Mouse (Mus musculus) limb, embryonic 13.5 days (tissue): Measurements from ENCODE around the gene Galr3. TPM values are rescaled to one million over a fixed set of nuclear protein-coding genes. Genes with fewer than 3 reads are reported as not detected.

Experiments used
- ATAC-seq: fragments of 200-750 bp; cut with Nextera tagmentation; 2 replicates; pipeline ENCODE4 v1.8.0; 2017; ENCODE audit warnings: low read depth, moderate number of reproducible peaks, moderate TSS enrichment; ENCODE audit not compliant: low FRiP score
- H3K27ac ChIP-seq: fragments of 300-500 bp; sonication (generic); 2 replicates; pipeline ENCODE4 v1.5.1; 2015; ENCODE audit warnings: inconsistent platforms, mild to moderate bottlenecking, moderate library complexity
- H3K27me3 ChIP-seq: fragments of 300-500 bp; sonication (generic); 2 replicates; pipeline ENCODE4 v1.6.1; 2015; ENCODE audit warnings: mild to moderate bottlenecking, inconsistent platforms
- H3K36me3 ChIP-seq: fragments of 300-500 bp; sonication (generic); 2 replicates; pipeline ENCODE4 v1.6.1; 2015; ENCODE audit warnings: inconsistent platforms, mild to moderate bottlenecking, moderate library complexity
- H3K4me1 ChIP-seq: fragments of 300-500 bp; sonication (generic); 2 replicates; pipeline ENCODE4 v1.6.1; 2015; ENCODE audit warnings: inconsistent platforms
- H3K4me2 ChIP-seq: fragments of 300-500 bp; sonication (generic); replicated peaks from 2 replicates; pipeline ENCODE4 v1.6.1; 2015; ENCODE audit warnings: inconsistent platforms, mild to moderate bottlenecking, moderate library complexity
- H3K4me3 ChIP-seq: fragments of 300-500 bp; sonication (generic); 2 replicates; pipeline ENCODE4 v1.5.1; 2015; ENCODE audit warnings: moderate library complexity, mild to moderate bottlenecking, inconsistent platforms
- H3K9ac ChIP-seq: fragments of 300-500 bp; sonication (generic); 2 replicates; pipeline ENCODE4 v1.6.1; 2015; ENCODE audit warnings: mild to moderate bottlenecking, inconsistent platforms
- H3K9me3 ChIP-seq: fragments of 300-500 bp; sonication (generic); 2 replicates; pipeline ENCODE4 v1.6.1; 2016; ENCODE audit warnings: inconsistent platforms
- WGBS: fragments of 180-500 bp; shearing (Covaris S2); methylation state at CpG from one replicate; pipeline ENCODE4 v1.1.7; 2015; 5-methylcytosine and 5-hydroxymethylcytosine counted together
- polyA plus RNA-seq: library from polyadenylated mRNA; unstranded; fragments of >200 nt; fragmentation: Nextera tagmentation; extraction: Ambion mirVana; gene quantifications from 2 replicates; pipeline ENCODE4 v1.2.1, GENCODE M21; 2015

Gene Galr3
- polyA plus RNA-seq, 1 experiment from 2014 or later: not detected

- H3K4me2 ChIP-seq: peak overlapping the region; percentile 99
- H3K27me3 ChIP-seq: peaks cover 38% of the 10 kb centered on the region
- no peaks in the 10 kb centered on the region for H3K36me3 ChIP-seq
- no peak overlapping the region for H3K27ac ChIP-seq
- ATAC-seq: peak; percentile 12; the same call in 1 of the 2 replicates
- peak overlapping the region; percentile 68 for H3K9ac ChIP-seq
- under 1% methylated on average over 105 of the region's 105 CpGs for WGBS
- peaks cover 46% of the 10 kb centered on the region for H3K4me1 ChIP-seq
- H3K9me3 ChIP-seq: no peaks in the 10 kb centered on the region
- peak overlapping the region; percentile 61 for H3K4me3 ChIP-seq
Measured at GRCm38 (mm10) chr15:79042721-79043491, 1.2 kb downstream of the Galr3 start.

GRCm38 (mm10) chr15:79044837-79045236 lies 3.2 kb downstream of the Galr3 start:
- Histone ChIP-seq H3K36me3 (no peaks in the 10 kb centered on the region), H3K27me3 (peaks cover 38% of the 10 kb centered on the region), H3K9me3 (no peaks in the 10 kb centered on the region), H3K4me3 (no peak overlapping the region), H3K4me1 (peaks cover 34% of the 10 kb centered on the region), H3K9ac (no peak overlapping the region), H3K27ac (no peak overlapping the region), H3K4me2 (no peak overlapping the region)
- 10% methylated on average over 4 of the region's 4 CpGs for WGBS
- no peak for ATAC-seq

- no peak overlapping the region for H3K4me3 ChIP-seq
- 39% methylated on average over 4 of the region's 4 CpGs for WGBS
- peaks cover 8% of the 10 kb centered on the region for H3K27me3 ChIP-seq
- no peak overlapping the region for H3K4me2 ChIP-seq
- H3K36me3 ChIP-seq: peaks cover 18% of the 10 kb centered on the region
- no peak for ATAC-seq
- no peak overlapping the region for H3K27ac ChIP-seq
- peaks cover 14% of the 10 kb centered on the region for H3K4me1 ChIP-seq
- H3K9me3 ChIP-seq: no peaks in the 10 kb centered on the region
- H3K9ac ChIP-seq: 0 out of 2 replicates have a peak overlapping the region, but pooled peaks have one; percentile 2
Measured at GRCm38 (mm10) chr15:79048186-79048585, 6.5 kb downstream of the Galr3 start.

- no peak overlapping the region for H3K27ac ChIP-seq
- H3K4me1 ChIP-seq: peaks cover 6% of the 10 kb centered on the region; the same call in 1 of the 2 replicates
- H3K4me2 ChIP-seq: no peak overlapping the region
- no peak for ATAC-seq
- peak overlapping the region; percentile 25; the same call in 1 of the 2 replicates for H3K9ac ChIP-seq
- WGBS: 42% methylated on average over 9 of the region's 9 CpGs
- H3K9me3 ChIP-seq: no peaks in the 10 kb centered on the region
- H3K27me3 ChIP-seq: no peaks in the 10 kb centered on the region
- H3K36me3 ChIP-seq: peaks cover 39% of the 10 kb centered on the region
- H3K4me3 ChIP-seq: no peak overlapping the region
Measured at GRCm38 (mm10) chr15:79050160-79050845, 8.6 kb downstream of the Galr3 start.

- H3K4me1 ChIP-seq: peaks cover 6% of the 10 kb centered on the region; the same call in 1 of the 2 replicates
- no peaks in the 10 kb centered on the region for H3K9me3 ChIP-seq
- no peak overlapping the region for H3K27ac ChIP-seq
- WGBS: 79% methylated on average over 2 of the region's 2 CpGs
- H3K4me3 ChIP-seq: no peak overlapping the region
- H3K4me2 ChIP-seq: no peak overlapping the region
- no peak overlapping the region for H3K9ac ChIP-seq
- H3K27me3 ChIP-seq: no peaks in the 10 kb centered on the region
- H3K36me3 ChIP-seq: peaks cover 45% of the 10 kb centered on the region
- no peak for ATAC-seq
Measured at GRCm38 (mm10) chr15:79050964-79051363, 9.3 kb downstream of the Galr3 start.

GRCm38 (mm10) chr15:79051461-79052360 lies 10.0 kb downstream of the Galr3 start:
- 69% methylated on average over 13 of the region's 13 CpGs for WGBS
- Histone ChIP-seq H3K4me3 (no peak overlapping the region), H3K9ac (no peak overlapping the region), H3K4me2 (no peak overlapping the region), H3K36me3 (peaks cover 53% of the 10 kb centered on the region), H3K27ac (no peak overlapping the region; the same call in 1 of the 2 replicates), H3K27me3 (no peaks in the 10 kb centered on the region), H3K4me1 (peaks cover 6% of the 10 kb centered on the region; the same call in 1 of the 2 replicates), H3K9me3 (no peaks in the 10 kb centered on the region)
- no peak for ATAC-seq

- Histone ChIP-seq H3K27me3 (no peaks in the 10 kb centered on the region), H3K4me2 (no peak overlapping the region), H3K36me3 (peaks cover 59% of the 10 kb centered on the region), H3K9me3 (no peaks in the 10 kb centered on the region), H3K4me1 (peaks cover 6% of the 10 kb centered on the region; the same call in 1 of the 2 replicates), H3K4me3 (no peak overlapping the region), H3K27ac (no peak overlapping the region), H3K9ac (no peak overlapping the region)
- no peak for ATAC-seq
- WGBS: 77% methylated on average over 2 of the region's 2 CpGs
Measured at GRCm38 (mm10) chr15:79052366-79052765, 10.7 kb downstream of the Galr3 start.

GRCm38 (mm10) chr15:79056601-79057000 lies 14.9 kb downstream of the Galr3 start:
- Histone ChIP-seq H3K9me3 (no peaks in the 10 kb centered on the region), H3K4me1 (peaks cover 8% of the 10 kb centered on the region), H3K27me3 (no peaks in the 10 kb centered on the region), H3K27ac (no peak overlapping the region), H3K9ac (no peak overlapping the region), H3K4me2 (no peak overlapping the region), H3K36me3 (peaks cover 95% of the 10 kb centered on the region), H3K4me3 (no peak overlapping the region)
- 94% methylated on average over 7 of the region's 7 CpGs for WGBS
- ATAC-seq: no peak

- H3K27me3 ChIP-seq: no peaks in the 10 kb centered on the region
- no peak for ATAC-seq
- H3K9me3 ChIP-seq: no peaks in the 10 kb centered on the region
- peaks cover 13% of the 10 kb centered on the region for H3K4me1 ChIP-seq
- no peak overlapping the region for H3K4me3 ChIP-seq
- no peak overlapping the region for H3K27ac ChIP-seq
- peaks cover 83% of the 10 kb centered on the region for H3K36me3 ChIP-seq
- no peak overlapping the region for H3K9ac ChIP-seq
- H3K4me2 ChIP-seq: no peak overlapping the region
- 88% methylated on average over 6 of the region's 6 CpGs for WGBS
Measured at GRCm38 (mm10) chr15:79057850-79058249, 16.2 kb downstream of the Galr3 start.

GRCm38 (mm10) chr15:79060887-79061565 lies 19.3 kb downstream of the Galr3 start:
- H3K9ac ChIP-seq: peak overlapping the region; percentile 35; the same call in 1 of the 2 replicates

More at GRCm38 (mm10) chr15:79060887-79061565, 19.3 kb downstream of the Galr3 start:
- peak overlapping the region; percentile 83 for H3K4me2 ChIP-seq
- no peaks in the 10 kb centered on the region for H3K9me3 ChIP-seq
- H3K4me3 ChIP-seq: peak overlapping the region; percentile 81; the same call in 1 of the 2 replicates
- H3K27me3 ChIP-seq: no peaks in the 10 kb centered on the region
- peaks cover 51% of the 10 kb centered on the region for H3K36me3 ChIP-seq
- no peak for ATAC-seq
- 81% methylated on average over 14 of the region's 14 CpGs for WGBS
- peaks cover 18% of the 10 kb centered on the region for H3K4me1 ChIP-seq
- H3K27ac ChIP-seq: no peak overlapping the region; the same call in 1 of the 2 replicates
